Mouse (Mus musculus) brain, embryonic 18.5 days (tissue): ENCODE measurements around the gene Rras.

Source experiments
- DNase-seq: peaks from one replicate; pipeline ENCODE4 v3.0.0-alpha.2; 2012; ENCODE audit warnings: low read depth, low spot score

Gene Rras

DNA sequence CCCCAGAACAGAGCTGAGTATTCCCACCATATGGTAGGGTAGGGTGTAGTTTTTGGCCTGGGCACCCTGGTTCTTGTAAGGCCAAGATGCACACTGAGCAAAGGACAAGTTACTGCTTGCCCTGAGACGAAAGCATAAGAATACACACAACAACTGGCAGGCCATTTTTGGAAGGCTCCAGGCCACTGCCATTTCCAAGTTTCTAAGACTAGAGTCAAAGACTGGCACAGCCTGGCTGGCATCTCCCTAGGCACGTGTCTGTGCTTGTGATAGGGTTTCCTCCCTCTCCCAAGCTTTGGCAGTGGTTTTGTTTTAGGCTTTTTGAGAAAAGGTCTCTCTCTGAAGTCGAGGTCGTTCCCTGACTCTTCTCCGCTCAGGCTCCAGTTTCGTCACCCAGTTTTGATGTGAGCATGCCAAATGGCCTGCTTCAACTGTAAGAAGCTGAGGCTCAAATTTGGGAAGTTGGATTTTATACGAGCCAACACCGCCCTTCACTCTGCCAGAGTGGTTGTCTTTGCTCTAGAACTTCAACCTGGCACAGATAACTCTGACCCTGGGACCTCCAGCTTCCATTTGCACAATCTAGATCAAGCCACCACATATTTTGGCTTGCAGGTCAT is 8.0 kb downstream of the Rras start:
- DNase-seq: no peak

DNA sequence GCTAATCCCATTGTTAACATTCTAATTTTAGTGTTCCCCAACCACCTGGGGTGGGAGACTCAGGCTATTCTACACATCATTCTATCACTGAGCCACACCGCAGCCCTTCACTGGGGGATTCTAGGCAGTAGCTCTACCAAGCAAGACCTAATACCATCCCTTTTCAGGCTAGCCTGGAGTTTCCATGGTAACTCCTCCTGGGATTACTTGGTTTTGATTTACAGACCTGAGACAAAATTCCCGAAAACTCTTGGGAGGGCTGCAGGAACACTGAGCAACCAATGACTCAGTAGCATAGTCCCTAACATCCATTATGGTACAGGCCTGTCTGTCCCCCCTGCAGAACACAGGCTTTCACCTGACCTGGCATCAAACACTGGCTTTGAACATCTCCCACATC is 8.5 kb downstream of the Rras start:
- DNase-seq: no peak

DNA sequence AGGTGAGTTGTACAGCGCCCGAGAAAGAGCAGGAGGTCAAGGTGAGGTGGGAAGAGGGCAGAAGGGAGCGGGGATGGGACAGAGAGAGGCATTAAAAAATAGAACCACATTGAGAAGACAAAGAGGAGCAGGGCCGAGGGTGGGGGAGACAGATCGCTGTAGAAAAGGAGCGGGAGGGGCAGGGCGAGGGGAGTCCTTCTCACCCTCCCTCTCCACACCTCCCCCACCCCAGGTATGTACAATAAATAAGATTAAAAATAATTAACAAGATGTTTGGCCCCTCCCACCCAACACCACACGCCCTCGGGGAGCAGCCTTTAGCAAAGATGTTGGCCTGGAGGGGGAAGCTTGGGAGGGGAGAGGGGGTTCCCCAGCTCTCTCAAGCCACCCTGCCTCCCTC is 10.0 kb downstream of the Rras start:
- no peak for DNase-seq

DNA sequence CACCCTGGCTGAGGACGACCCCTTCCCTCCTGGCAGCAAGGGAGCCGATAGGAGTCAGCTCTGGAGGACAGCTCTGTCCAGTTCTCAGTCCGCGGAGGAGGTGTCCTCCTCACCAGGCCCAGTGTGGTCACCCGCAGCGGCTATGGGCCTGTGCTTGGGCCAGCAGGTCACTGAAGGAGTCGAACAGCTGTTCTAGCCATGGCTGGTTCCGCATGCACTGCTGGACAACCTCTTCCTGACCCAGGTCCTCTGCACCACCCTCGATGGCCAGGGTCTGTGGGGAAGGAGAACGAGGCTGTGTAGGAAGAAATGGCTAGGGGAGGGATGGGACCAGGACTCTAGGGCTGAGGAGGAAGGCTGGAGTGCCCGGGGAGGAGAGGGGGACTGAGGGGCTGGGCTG is 10.6 kb downstream of the Rras start:
- DNase-seq: no peak

DNA sequence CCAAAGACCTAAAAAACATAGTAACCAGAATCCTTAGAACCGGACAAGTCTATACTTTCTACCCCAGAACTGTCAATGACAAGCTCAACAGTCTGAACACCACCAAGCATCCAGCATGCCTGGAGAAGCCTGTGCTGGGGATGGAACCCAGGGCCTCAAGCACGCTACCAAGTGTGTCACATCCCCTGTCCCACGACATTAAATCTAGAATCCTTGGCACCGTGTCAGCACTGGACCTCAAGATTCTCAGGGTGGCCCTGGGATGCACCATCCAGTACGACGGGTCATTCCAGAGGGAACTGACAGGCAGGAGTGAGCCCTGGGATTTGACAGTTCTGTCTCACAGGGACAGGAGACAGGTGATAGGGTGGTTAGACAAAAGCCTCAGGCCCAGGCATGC is 12.2 kb downstream of the Rras start:
- DNase-seq: no peak

DNA sequence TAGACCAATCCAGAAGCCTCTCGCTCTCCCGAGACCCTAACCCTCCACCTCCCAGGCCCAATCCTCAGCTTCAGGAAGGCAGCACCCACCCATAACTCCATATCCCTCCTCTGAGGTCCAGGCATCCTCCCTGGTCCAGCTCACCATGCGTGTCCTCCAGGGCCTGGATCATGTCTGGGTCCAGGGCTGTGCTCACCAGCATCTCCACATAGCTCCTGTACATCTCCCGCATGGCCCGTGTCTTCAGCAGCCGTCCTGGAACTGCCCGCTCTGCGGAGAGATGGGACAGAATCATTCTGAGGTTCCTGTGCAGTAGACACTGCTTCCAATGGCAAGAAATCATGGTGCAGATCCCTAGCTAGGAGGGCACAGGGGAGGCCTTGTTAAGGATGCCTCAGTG is 13.1 kb downstream of the Rras start:
- no peak for DNase-seq

DNA sequence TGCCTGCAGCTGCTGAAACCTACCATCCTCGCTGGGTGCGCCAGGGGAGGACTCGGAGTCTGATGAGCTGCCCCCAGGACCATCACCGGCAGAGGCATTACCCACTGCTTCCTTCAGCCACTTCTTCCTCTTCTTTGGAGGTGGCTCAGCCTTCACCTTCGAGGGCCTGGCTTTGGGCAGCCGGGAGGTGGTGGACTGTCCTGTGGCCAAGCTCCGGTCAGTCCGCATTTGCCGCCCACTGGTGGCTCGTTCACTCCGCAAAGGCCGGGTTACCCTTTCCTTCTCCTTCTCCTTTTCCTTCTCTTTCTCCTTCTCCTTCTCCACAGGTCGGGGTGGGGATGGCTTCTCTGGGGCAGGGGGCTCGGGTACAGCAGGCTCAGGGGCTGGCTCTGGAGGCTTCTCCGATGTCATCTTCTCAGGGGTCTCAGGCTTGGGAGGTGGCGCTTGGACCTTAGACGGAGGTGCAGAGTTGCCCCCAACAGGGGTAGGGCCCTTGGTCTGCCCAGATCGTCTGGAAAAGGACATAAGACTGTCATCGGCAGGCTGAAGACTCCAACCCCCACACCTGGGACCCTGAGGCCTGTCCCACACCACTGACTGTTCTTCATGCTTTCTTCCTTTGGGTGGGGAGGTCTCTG is 16.1 kb downstream of the Rras start:
- no peak for DNase-seq

DNA sequence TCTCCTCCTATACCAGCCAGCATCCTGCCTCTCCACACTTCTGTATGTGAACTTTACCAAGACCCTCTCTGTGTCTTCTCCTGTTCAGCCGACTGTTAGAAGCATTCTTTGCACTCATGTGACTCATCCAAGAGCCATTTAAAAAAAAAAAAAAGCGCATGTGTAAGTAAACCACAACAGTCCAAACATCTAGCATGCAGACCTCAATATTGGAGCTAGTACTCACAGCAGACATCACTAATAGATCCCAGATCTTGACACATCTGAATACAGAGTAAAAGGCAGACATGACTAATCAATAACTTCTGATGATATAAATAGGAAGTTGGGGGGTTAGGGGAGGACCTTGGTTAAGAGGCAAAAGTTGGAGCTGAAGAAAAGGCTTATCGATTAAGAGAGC is 17.9 kb downstream of the Rras start:
- no peak for DNase-seq

DNA sequence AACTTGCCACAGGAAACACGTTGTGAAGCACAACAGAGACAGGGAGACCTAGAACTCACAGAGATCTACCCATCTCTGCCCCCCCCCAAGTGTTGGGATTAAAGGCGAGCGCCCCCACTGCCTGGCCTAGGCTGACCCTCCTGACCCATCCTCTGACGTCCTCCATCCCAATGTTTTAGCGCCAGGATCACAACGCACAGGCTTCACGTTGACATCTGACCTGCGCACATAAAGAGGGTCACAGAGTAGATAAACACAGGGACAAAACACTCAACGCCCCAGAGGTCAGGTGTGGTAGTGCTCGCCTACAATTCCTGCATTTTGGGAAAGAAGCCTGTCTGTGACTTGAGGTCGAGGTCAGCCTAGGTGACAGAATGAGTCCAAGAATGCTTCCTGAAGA is 18.9 kb downstream of the Rras start:
- no peak for DNase-seq

DNA sequence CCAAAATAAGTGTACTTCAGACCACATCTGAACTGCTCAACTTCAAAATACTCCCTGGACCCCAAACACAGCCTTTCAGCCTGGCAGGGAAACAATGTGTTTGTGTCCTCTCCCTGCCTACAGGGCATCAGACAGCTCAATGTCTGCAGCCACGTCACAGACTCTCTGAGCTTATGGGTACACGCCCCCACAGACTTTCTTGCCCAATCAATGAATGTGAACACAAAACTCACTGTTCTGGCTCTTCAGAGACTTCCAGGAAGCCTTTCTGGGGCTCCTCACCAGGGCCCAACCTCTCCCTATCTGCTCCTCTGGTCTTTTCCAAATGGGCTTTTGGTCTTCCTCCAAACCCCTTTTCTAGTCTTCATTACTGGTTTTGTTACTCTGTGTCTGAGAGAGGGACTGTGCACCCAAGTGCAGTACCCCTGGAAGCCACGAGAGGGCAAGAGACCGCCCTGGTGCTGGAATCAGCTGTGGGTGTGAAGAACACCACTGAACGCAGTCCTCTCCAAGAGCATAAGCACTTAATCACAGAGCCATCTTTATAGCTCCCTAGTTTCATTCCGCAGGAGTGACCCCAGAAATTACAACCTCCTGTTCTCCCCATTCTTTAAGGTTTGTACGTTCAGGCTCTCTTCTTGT is 20.1 kb downstream of the Rras start:
- no peak for DNase-seq

DNA sequence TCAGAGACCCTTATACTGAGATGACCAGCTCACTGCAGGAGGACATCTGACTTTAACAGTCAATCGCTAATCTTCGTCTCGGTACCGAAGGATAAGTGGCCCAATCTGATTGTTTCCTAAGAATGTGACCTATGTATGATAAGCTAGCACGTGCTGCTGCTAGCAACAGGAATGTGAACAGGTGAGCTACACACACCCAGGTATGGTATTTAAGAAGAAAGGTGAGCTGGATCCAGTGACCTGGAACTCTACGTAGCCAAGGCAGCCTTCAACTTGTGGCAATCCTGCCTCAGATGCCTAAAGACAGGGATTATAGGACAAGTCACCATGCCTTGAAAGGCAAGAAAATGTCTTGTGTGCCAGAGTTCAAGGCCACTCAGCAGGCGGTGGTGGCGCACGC is 20.6 kb downstream of the Rras start:
- DNase-seq: no peak

DNA sequence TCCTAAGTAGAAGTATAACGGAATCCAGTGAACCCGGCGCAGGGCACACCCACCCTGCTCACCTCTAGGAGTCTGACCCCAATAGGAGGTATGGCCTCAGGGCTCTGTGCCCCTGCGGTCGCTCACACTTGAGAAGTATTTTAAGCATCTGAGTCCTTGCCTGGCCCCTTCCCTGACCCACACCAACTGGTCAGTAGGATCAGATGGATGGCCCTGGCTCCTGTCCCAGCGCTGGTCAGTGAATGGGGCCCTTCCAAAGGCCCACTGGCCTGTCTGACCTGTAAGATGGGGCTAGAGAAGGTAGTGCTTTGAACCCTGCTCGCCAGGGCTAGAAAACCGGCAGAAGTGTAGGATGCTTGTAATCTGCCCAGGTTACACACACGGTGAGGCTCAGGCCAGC is 23.1 kb downstream of the Rras start:
- no peak for DNase-seq

DNA sequence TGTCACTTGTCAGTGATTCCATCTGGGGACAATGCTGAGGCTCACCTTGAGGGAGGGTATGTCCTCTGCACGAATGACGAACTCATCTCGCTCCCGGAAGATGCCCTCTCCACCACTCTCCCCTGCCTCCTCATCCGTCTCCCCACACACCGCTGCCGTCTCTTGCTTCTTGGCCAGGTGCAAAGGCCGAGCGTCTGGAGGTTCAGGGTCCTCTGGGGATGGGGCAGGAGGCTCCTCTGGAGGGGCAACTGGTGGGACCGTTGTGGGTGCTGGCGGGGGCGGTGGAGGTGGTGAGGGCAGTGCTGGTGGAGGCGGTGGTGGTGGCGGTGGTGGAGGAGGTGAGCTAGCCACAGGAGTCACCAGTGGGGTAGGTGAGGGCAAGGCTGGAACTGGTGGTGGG is 25.5 kb downstream of the Rras start:
- no peak for DNase-seq

DNA sequence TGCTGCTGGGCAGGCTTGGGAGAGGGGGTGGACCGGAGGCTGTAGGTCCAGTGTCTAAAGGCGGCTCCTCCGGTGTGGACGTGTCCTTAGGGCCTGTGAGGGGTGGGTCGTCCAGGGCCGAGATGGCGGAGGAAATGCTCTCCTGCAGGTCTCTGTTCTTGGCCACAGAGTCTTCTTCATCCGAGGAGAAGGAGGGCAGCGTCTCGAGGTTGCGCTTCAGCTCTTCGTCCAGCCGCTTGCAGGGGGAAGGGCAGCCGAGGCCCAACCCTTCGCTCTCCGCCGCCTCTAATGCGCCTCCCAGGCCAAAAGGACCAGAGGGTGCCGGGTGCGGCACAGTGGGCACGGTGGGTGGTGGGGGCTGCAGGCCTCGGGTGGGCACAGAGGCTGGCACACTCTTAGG is 28.0 kb downstream of the Rras start:
- DNase-seq: no peak

DNA sequence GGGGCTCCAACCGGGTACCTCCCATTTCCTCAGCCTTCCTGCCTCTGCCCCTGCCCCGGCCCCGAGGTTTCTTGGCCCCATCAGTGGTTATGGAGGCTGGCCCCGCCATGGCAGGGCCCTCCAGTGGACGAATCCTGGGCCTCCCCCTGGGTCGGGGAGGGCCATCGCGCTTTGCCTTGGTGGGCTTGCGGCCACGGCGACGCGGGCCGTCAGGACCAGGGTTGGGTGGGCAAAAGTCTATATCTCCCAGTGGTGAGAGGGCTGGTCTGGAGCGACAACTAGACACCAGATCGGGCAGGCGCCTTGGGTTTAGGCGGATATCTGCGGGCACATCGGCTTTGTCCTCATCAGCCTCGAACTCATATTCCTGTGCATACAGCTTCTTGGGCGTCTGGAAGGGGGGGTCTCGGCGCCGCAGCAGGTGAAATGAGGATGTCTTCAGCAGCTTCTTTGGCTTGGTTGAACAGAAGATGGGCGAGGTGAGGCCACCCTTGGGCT is 29.1 kb downstream of the Rras start:
- DNase-seq: no peak

DNA sequence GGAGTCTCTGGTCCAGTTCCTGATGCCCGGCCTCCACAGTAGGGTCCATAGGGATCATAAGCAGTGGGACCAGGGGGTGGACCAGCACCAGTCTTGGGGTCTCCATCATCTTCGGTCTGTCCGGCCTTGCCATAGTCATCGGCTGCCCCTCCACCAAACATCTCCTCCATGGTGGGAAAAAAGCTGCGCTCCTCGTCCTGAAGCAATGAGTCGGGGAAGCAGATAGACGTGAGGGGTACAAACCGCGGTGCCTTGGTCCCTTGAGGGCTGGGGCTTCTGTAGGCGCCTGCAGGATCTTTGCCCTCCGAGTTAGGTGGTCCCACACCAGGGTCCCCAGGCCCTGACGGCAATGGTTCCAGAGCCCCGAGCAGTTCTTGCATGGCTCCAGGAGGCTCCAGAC is 29.7 kb downstream of the Rras start:
- no peak for DNase-seq

DNA sequence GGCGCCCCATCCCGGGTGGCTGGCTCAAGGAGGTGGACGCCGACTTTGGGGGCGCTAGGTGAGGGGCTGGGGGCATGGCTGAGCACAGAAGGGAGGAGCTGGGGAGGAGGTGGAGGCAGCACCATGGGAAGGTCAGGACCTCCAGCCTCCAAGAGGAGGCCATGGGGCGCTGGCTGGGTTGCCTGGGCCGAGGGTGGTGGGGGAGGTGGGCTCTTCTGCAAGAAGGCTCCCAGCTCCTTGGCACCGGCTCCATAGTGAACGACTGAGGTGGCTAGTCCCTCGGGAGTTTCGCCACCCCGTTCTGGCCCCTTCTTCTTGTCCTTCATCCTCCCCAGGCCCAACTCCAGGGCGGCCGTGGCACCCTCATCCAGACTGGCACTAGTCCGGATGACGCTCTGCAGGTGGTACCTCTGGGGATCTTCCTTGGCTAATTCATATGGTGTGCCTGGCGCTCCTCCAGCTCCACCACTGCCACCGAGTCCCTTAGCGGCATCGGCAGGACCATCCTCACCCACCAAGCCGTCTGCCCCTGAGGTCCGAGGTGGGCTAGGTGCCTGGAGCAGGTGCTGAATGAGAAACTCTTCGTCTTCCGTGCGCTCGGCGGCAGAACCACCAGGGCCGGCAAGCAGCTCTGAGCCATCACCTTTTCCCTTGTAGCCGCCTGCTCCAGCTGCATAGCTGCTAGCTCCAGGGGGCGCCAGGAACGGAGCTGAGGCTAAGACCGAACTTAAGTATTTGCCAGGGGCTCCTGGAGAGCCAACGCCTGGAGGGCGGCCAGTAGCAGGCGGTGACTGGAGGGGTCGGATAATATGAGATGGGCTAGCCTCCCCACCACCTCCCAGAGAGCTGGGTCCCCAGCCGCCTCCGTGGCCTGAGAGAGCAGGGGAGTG is 30.5 kb downstream of the Rras start:
- DNase-seq: no peak

DNA sequence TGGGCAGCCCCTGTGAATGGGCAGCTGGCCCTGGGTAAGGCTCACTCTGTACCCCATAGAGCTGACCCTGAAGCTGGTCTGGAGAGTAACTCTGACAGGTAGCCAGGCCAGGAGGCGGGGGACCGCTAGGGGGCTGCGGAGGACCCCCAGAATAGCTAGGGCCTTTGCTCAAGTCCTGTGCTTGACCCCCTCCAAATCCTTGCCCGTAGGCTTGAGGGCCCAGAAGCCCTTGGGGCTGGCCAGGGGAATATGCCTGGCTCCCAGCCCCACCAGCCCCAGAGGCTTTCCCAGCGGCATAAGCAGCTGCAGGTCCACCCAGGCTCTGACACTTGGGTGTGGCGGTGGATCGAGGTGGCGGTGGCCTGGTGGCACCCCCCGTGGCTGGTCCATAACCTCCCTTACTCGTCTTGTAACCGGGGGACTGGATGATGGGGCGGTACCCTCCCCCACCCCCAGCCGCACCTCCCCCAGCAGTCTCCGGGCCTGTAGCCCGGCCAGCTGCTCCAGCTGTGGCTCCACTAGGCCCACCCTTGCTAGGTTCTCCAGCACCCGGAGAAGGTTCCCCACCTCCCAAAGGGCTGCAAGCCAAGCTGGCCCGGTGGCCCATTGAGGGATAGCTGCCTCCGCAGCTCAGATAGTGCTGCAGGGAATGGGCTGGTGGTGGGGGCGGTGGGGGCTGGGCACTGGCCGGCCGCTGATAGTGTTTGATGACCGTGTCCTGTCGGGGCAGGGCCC is 31.3 kb downstream of the Rras start:
- DNase-seq: no peak

DNA sequence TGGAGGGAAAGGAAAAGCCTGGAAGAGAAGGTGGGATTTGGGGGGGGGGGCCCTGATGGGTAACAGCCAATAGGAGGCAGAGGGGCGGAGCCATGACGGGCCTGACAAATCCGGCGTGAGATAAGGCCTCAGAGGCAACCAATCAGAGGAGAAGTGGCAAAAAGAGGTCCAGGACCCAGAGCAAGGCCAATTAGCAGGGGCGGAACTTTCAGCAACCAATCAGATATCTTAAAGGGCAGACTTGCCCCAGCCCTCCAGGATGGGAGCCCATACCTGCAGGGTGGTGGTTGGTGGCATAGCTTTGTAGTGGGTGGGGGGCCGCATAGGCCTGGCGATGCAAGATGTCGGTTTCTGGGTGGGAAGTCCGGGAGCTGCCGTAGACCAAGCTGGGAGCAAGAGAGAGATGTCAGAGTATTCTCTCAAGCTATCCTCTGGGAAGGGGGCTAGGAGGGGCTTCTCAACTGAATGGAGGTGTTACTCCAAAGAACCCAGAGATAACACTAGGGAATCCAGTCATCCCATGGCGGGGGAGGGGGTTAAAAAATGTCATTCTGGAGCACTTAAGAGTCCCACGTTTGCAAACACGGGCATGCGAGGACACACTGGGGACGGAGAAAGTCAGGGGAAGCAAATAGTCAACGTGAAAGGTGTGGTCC is 33.3 kb downstream of the Rras start:
- peak; percentile 79 for DNase-seq

DNA sequence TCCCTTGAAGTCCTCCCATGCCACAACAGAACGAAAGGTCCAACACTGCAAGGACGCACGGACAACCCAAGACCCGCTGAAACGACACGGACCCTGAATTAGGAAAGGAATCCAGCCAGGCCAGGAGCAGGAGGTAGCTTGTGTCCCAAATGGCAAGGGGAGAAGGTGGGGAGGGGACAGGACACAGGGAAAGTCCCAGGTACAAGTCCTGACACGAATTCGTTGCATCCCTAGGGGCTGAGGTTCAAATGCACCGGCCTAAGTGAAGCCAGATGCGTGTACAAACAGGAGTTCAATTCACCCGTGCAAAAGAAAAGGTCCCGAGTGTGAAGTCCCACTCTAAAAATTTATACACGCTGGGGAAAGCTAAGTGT is 33.8 kb downstream of the Rras start:
- no peak for DNase-seq
